Comparison of ENCODE assay signal across 8 mouse cellular contexts in genomic region chr7:62419105-62419492, GRCm38 (mm10). TPM values are rescaled to one million over a fixed set of nuclear protein-coding genes. Genes with fewer than 3 reads are reported as not detected.
DNase-seq lines count a peak whose midpoint lies in the region; ATAC-seq and TF ChIP-seq lines count a peak whose summit lies in the region.

No protein-coding gene starts in this region.

- peak; percentile 5 for DNase-seq in thymus, postnatal 4 days
- no peak for DNase-seq in thymus, postnatal 25 days
- DNase-seq in liver, adult 2 months (ENCODE audit: extremely low read depth, low read depth, low spot score): no peak
- no peak for DNase-seq in stomach, postnatal 0 days (ENCODE audit: low spot score)
- DNase-seq in B cell, adult 2 months: no peak
- no peak for DNase-seq in cerebellum, adult 9-11 months

- H3K9me3 ChIP-seq in erythroblast, embryonic 14.5 days (ENCODE audit: control insufficient read depth, low read length): peaks cover 15% of the 10 kb centered on the region
- 0 out of 2 replicates have a peak, but pooled peaks cover 3% of the 10 kb centered on the region for H3K9me3 ChIP-seq in stomach, postnatal 0 days (ENCODE audit: control insufficient read depth, low read length)

- no peak for TF ChIP-seq CTCF in liver, adult 2 months (IDR thresholded peaks at IDR 0.05; ENCODE audit: low read depth, low read length)
- TF ChIP-seq CTCF in stomach, postnatal 0 days (IDR thresholded peaks at IDR 0.05; ENCODE audit: low read depth): no peak

- no peak overlapping the region for H3K9ac ChIP-seq in liver, adult 2 months (ENCODE audit: low read depth, low read length)
- peak overlapping the region; percentile 70 for H3K9ac ChIP-seq in stomach, postnatal 0 days (ENCODE audit: low read length)

- 68% methylated on average over 17 of the region's 17 CpGs for WGBS in liver, adult 2 months
- WGBS in stomach, postnatal 0 days: 54% methylated on average over 17 of the region's 17 CpGs

- H3K4me1 ChIP-seq in erythroblast, embryonic 14.5 days (ENCODE audit: control insufficient read depth): peaks cover 7% of the 10 kb centered on the region
- H3K4me1 ChIP-seq in liver, adult 2 months (ENCODE audit: control insufficient read depth, insufficient read depth, low read length): no peaks in the 10 kb centered on the region
- no peaks in the 10 kb centered on the region for H3K4me1 ChIP-seq in stomach, postnatal 0 days (replicated peaks; ENCODE audit: control insufficient read depth, insufficient read depth)

- no peak overlapping the region for H3K27ac ChIP-seq in liver, adult 2 months (replicated peaks; ENCODE audit: insufficient read depth, low read depth, low read length)
- no peak overlapping the region for H3K27ac ChIP-seq in stomach, postnatal 0 days (replicated peaks)

- H3K4me2 ChIP-seq in stomach, postnatal 0 days (replicated peaks; ENCODE audit: low read depth): peak overlapping the region; percentile 75

- no peaks in the 10 kb centered on the region for H3K79me2 ChIP-seq in liver, adult 2 months (ENCODE audit: control insufficient read depth, insufficient read depth, low read length)

- H3K36me3 ChIP-seq in erythroblast, embryonic 14.5 days (ENCODE audit: control insufficient read depth): no peaks in the 10 kb centered on the region
- H3K36me3 ChIP-seq in liver, adult 2 months (ENCODE audit: control insufficient read depth, insufficient read depth, low read length): no peaks in the 10 kb centered on the region
- no peaks in the 10 kb centered on the region for H3K36me3 ChIP-seq in stomach, postnatal 0 days (ENCODE audit: control insufficient read depth, insufficient read depth, low read length)

- ATAC-seq in erythroblast, adult 5-6 weeks (replicated peaks; ENCODE audit: low FRiP score, poor library complexity, severe bottlenecking): no peak
- peak; percentile 26; the same call in 1 of the 2 replicates for ATAC-seq in stomach, postnatal 0 days (ENCODE audit: low FRiP score, low TSS enrichment)

- TF ChIP-seq EP300 in stomach, postnatal 0 days (optimal IDR thresholded peaks at IDR 0.05): no peak

- peak overlapping the region; percentile 62 for H3K4me3 ChIP-seq in erythroblast, embryonic 14.5 days (replicated peaks)
- H3K4me3 ChIP-seq in liver, adult 2 months (ENCODE audit: insufficient read depth, low read depth, low read length): peak overlapping the region; percentile 96; the same call in 1 of the 2 replicates
- peak overlapping the region; percentile 66 for H3K4me3 ChIP-seq in stomach, postnatal 0 days (ENCODE audit: low read depth, low read length)

- TF ChIP-seq POLR2A in liver, adult 2 months (IDR thresholded peaks at IDR 0.05; ENCODE audit: extremely low read depth, insufficient read depth, low read length): no peak

- no peaks in the 10 kb centered on the region for H3K27me3 ChIP-seq in erythroblast, embryonic 14.5 days (ENCODE audit: control insufficient read depth)
- H3K27me3 ChIP-seq in liver, adult 2 months (ENCODE audit: control insufficient read depth, insufficient read depth, low read length): peaks cover 3% of the 10 kb centered on the region; the same call in 1 of the 2 replicates
- no peaks in the 10 kb centered on the region for H3K27me3 ChIP-seq in stomach, postnatal 0 days (ENCODE audit: control insufficient read depth, insufficient read depth, low read length)

RNA-seq across cellular contexts. Expression of gene Mkrn3, which starts 0.8 kb away (rescaled TPM):
- polyA plus RNA-seq in erythroblast, embryonic 14.5 days (2012): not detected in 2 replicates
- total RNA-seq in erythroblast, adult 5-6 weeks (2015; ENCODE audit: low replicate concordance): not detected in 2 replicates
- not detected in 2 replicates for total RNA-seq in erythroblast, adult 5-6 weeks (2017; ENCODE audit: low replicate concordance)
- total RNA-seq in liver, adult 2 months (2014; rRNA removed): 0.37 and 0.54 TPM in 2 replicates
- 0.22 and 0.29 TPM in 2 replicates for polyA plus RNA-seq in liver, adult 2 months (2012; rRNA removed)
- polyA plus RNA-seq in stomach, postnatal 0 days (2015; fragmentation: Nextera tagmentation; extraction: Ambion mirVana): 1.9 and 2.2 TPM in 2 replicates

RNA-seq across cellular contexts. Expression of gene Magel2, which starts 42.3 kb away (rescaled TPM):
- 0.01 TPM in 1 of 2 replicates, not detected in the other for polyA plus RNA-seq in erythroblast, embryonic 14.5 days (2012)
- total RNA-seq in erythroblast, adult 5-6 weeks (2015; ENCODE audit: low replicate concordance): not detected in 2 replicates
- not detected in 2 replicates for total RNA-seq in erythroblast, adult 5-6 weeks (2017; ENCODE audit: low replicate concordance)
- not detected in 2 replicates for total RNA-seq in liver, adult 2 months (2014; rRNA removed)
- polyA plus RNA-seq in liver, adult 2 months (2012; rRNA removed): not detected in 2 replicates
- polyA plus RNA-seq in stomach, postnatal 0 days (2015; fragmentation: Nextera tagmentation; extraction: Ambion mirVana): 0.18 and 0.19 TPM in 2 replicates

RNA-seq across cellular contexts. Expression of gene Peg12, which starts 45.2 kb away (rescaled TPM):
- 0.02 and 0.06 TPM in 2 replicates for polyA plus RNA-seq in erythroblast, embryonic 14.5 days (2012)
- total RNA-seq in erythroblast, adult 5-6 weeks (2015; ENCODE audit: low replicate concordance): 1.2 TPM in 1 of 2 replicates, not detected in the other
- 0.14 and 0.17 TPM in 2 replicates for total RNA-seq in erythroblast, adult 5-6 weeks (2017; ENCODE audit: low replicate concordance)
- total RNA-seq in liver, adult 2 months (2014; rRNA removed): 0.28 and 0.34 TPM in 2 replicates
- polyA plus RNA-seq in liver, adult 2 months (2012; rRNA removed): 0.11 and 0.15 TPM in 2 replicates
- polyA plus RNA-seq in stomach, postnatal 0 days (2015; fragmentation: Nextera tagmentation; extraction: Ambion mirVana): 6.4 and 7.7 TPM in 2 replicates
